Mouse (Mus musculus) left cerebral cortex, adult 18-20 months (tissue): ENCODE measurements around the gene Prkcb. TPM values are rescaled to one million over a fixed set of nuclear protein-coding genes. Genes with fewer than 3 reads are reported as not detected.
A peak's percentile ranks its signal among the peaks of the same experiment; 100 is the strongest.
"Not testable (repeated sequence)": the region's sequence is repeated elsewhere in the genome, so short reads cannot be mapped to it uniquely, and the experiment has no call there.

ENCODE experiments used
- DNase-seq, 2 experiments: peaks; one replicate each; pipeline ENCODE4 v3.0.0; 2021 to 2022; ENCODE audit warnings: low spot score in 2 of 2, mixed read lengths in 1 of 2
- long read RNA-seq, 2 experiments: library from polyadenylated mRNA; stranded (forward); transcript quantifications; one replicate each; pipeline ENCODE4 v2.0.0; 2021
- total RNA-seq, 2 experiments: library from RNA; stranded (reverse); gene quantifications; 2 replicates each; pipeline ENCODE4 v1.2.3; 2021

Gene Prkcb
- 100 to 1,000 TPM; 871 to 890 TPM for total RNA-seq
- long read RNA-seq, experiment 1, transcript Prkcb-201 (17 exons, 2,557 nt) = minor isoform, 85 of 848 reads
- long read RNA-seq, experiment 1, transcript Prkcb-202 (17 exons, 2,911 nt) = major isoform, 605 of 848 reads
- long read RNA-seq, experiment 1, transcript Prkcb-208 (1 exons, 955 nt) = minor isoform, 50 of 848 reads
- long read RNA-seq, experiment 1, partial matches to known transcripts = 70 of 848 reads
- long read RNA-seq, experiment 1, other reads (novel, unspliced or antisense) = 38 of 848 reads
- long read RNA-seq, experiment 2, transcript Prkcb-208 (1 exons, 955 nt) = minor isoform, 37 of 592 reads
- long read RNA-seq, experiment 2, transcript Prkcb-202 (17 exons, 2,911 nt) = major isoform, 400 of 592 reads
- long read RNA-seq, experiment 2, transcript Prkcb-201 (17 exons, 2,557 nt) = minor isoform, 53 of 592 reads
- long read RNA-seq, experiment 2, partial matches to known transcripts = 60 of 592 reads
- long read RNA-seq, experiment 2, other reads (novel, unspliced or antisense) = 42 of 592 reads

DNA sequence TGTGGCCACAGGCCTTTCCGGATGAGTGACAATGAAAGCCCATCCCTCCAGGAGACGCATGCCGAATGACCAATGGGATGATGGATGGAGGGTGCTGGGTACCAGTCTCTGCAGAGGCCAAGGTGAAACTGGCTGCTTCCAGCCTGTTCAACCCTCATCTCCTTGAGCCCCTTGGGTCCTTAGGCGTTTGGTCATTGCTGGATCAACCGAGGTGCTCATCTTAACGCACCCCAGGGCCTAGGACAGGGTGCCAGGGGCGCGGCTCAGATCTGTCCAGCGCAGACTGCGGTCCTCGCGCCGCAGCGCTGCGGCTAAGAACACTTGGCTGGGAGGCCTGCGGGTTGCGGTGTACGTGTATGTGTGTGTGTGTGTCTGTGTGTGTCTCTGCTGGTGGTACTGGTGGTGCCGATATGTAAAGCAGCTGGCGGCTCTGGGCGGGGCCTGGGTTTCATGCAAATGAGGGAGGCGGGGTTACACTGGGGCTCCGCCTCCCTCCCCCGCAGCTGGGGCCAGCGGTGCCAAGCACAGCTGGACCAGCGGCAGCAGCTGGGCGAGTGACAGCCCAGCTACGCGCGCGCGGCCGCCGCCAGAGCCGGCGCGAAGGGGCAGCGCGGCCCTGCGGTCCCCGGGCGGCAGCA is at the start of gene Prkcb:
Gene Prkcb (plus strand): TSS at position 147 of the 638 bp plus-strand sequence.
- DNase-seq = peak; percentile 80 to 88

DNA sequence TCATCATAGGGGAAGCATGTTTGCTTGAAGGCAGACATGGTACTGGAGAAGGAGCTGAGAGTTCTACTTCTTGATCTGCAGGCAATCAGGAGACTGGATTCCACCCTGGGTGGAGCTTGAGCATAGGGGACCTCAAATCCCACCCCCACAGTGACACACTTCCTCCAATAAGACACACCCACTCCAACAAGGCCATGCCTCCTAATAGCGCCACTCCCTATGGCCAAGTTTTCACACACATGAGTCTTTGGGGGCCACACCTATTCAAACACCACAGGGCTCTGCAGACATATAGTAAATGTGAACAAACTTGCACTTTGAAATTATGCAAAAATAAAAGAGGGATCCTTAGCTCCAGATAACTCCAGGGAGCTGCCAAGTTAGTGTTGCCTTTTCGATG is 49.6 kb upstream of the Prkcb start:
- DNase-seq = no peak

DNA sequence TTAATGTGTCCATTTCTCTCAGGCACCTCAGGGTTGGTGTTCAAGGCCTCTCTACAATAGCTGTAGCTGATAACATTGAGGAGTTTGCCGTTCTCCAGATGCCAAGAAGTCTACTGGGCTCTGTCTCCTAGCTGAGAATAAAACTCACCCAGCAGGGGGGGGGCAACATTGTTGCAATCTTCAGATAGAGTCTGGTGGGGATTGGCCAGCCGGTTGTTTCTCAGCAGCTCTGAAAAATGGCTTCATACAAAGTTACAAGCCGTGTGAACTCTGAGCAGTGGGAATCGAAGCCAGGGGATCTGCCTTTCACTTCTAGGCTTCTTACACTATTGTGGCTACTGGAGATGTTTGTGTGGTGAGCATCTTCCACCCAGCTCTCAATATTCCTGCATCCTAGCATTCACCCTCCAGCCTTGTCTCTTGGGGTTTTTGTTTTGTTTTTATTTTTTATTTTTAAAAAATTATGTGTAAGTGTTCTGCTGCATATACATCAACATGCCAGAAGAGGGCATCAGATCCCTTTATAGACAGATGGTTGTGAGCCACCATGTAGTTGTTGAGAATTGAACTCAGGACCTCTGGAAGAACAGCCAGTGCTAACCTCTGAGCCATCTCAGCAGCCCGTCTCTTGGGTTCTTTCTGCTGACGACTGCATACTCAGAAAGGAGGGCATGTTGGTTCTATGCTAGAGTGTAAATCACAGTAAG is 48.0 kb upstream of the Prkcb start:
- no peak for DNase-seq

DNA sequence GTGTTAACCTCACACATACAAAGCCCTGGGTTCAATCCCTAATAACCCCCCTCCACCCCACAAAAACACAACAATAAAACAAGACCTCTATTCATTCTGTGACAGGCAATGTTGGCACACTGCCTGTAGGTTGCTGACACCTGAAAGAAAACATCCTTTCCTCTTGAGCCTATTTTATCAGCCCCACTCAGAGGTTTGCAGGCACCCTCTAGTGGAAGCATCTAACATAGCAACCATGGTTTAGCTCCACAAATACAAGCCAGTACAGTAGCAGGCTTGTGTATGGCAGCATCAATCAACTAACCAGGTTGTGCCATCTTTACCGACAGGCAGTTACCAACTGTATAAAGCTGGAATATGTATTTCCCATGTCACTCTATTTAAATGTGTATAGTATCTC is 46.3 kb upstream of the Prkcb start:
- DNase-seq = peak; percentile 28 to 34

DNA sequence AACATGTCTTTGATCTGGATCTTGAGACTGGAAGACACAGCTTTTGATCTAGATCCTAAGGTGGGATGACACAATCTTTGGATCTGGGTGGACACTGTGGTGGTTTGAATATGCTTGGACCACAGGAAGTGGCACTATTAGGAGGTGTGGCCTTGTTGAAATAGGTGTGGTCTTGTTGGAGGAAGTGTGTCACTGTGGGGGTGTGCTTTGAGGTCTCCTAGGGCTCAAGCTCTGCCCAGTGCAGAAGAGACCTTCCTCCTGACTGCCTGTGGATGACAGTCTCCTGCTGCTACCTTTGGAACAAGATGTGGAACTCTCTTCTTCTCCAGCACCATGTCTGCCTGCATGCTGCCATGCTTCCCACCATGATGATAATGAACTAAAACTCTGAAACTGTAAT is 45.8 kb upstream of the Prkcb start:
- not testable (repeated sequence) for DNase-seq

DNA sequence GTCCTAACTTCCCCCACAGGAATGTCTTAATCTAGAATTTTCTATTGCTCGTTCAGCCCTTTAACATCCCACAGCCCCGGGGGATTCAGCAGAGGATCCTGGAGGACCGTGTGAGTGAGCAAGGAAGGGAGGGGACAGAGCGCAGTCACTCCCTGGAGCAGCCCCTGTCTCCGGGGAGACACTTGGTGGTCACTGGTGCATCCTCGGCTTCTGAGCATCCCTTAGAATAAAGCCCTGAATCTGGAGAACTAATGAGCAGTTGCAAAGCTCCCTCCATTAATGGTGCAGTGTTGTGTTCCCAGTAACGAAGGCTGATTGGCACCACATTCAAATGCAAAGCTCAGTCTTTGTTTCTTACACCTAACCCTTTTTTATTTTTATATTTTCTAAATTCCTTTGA is 44.4 kb upstream of the Prkcb start:
- DNase-seq = no peak

DNA sequence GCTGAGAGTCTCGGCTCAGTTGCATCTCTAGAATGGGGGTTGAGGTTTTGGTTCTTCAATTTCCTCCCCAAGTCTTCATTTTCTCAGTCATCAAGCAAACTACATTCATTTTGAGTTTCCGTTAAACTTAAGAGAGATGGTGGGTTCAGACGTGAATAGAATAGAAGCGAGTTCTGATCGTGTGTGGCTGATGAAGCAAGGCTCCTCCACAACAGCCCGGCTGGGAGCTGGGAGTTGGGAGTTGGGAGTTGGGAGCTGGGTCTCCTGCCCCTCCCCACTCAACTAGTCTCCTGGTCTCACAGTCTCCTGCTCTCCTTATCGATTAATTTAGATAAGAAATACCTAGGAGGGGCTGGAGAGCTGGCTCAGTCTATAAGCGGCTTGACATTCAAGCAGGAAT is 44.0 kb upstream of the Prkcb start:
- DNase-seq = no peak

DNA sequence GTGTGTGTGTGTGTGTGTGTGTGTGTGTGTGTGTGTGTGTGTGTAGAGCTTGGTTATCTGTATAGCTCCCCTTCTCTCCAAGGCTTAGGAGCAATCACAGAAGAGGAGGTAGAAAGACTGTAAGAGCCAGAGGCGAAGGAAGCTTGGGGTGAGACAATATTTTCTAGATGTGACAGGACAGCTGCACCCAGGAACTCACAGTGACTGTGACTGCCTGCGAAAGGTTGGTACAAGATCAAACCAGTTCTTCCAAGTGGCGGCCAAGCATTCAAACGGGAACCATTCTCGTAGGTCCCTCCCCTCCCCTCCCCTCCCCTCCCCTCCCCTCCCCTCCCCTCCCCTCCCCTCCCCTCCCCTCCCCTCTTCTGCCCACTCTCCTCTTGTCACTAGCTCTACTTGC is 42.6 kb upstream of the Prkcb start:
- DNase-seq = no peak

DNA sequence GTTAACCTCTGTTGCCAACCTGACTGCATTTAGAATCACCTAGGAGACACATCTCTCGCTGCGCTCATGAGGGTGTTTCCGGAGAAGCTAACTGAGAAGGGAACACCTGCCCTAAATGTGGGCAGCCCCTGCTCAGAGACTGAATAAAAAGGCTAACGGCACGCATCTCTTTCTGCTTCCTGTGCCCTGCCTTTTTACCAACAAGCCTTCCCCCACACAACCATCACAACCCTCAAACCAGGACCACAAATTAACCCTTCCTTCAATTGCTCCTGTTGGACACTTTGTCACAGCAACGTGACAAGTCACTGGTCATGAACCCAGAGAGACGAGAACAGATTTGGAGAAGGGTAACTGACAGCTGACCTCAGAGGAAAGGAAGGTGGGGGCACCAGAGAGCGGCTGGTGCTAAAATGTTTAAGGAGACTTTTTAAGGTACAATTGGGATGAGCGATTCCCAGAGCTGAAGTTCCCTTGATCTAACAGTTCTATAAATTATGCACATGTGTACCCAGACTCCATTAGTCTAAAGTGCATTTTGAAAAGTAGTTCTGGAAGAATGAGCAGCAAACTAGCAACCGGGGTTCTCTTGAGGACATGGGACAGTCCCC is 41.2 kb upstream of the Prkcb start:
- DNase-seq = no peak

DNA sequence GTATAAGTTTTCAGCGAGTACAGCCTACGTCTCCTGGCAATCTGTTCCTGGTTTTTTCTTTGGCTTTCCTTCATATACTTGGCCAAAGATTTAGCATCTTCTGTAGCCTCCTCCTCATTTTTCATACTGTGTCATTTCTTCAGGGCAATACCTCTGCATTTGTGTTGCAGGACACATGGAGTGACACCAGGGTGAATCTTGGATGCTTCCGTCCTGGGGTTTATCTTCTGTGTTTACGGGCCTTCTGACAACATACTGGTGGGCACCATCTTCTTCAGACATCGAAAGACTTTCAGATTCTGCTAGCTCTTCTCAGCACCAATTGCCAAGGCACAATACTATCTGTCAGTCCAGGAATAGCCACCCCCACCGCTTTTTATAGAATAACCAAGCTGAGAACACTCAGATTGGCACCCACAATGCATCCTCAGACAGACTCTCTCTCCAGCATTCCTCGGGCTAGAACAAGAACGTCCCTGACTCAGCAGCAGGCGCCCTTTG is 39.2 kb upstream of the Prkcb start:
- DNase-seq = peak; percentile 37 to 62

DNA sequence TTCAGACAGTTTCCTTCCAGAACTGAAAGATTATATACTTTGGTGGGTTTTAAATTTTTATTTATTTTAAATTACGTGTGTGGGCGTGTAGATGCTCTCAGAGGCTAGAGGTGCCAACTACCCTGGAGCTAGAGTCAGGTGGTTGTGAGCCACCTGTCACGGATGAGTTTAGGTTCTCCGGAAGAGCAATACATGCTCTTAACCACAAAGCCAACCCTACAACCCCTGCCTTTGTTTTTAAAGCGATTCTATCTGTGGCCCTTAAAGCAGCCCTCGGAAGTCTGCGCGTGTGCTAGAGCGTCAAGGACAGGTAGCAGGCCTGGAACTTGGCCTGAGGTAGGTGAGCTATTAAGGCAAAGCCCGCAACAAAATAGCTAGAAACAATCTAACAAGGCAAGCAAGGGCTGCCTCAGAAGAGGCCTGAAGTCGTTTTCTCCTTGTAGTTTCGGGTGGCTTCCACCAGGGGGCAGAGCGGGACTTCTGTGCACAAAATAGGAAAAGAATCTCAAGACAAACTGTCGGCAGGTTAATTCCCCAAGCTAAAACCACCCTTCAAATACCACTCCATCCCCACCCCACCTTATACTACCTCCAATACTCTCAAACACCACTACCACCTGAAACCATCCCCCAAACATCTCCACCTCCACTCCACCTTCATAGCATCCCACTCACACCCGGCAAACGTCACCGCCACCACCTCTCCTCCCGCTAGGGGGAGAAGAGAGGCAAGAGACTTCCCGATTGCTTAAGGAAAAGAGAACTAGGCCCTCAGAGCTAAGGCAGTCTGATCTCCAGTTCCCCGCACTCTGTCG is 37.1 kb upstream of the Prkcb start:
- DNase-seq = peak; percentile 77 to 81

DNA sequence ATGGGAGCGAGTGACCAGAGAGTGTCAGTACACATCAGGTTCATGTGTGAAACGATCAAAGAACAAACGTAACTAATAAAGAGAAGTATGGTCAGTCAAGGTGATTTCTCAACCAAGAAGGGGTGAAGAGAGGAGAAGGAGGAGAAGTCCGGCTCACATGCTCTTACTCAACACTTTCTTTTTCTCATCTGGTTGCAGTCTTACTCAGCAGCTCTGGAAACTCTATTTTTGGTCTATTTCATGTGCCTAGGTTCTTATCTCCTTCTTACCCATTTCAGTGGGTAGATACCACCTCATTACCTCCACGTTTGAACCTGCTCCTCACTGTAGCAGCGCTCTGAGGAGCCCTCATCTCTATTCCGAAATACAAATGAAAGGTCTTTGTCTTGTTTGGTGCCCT is 31.8 kb upstream of the Prkcb start:
- no peak for DNase-seq

DNA sequence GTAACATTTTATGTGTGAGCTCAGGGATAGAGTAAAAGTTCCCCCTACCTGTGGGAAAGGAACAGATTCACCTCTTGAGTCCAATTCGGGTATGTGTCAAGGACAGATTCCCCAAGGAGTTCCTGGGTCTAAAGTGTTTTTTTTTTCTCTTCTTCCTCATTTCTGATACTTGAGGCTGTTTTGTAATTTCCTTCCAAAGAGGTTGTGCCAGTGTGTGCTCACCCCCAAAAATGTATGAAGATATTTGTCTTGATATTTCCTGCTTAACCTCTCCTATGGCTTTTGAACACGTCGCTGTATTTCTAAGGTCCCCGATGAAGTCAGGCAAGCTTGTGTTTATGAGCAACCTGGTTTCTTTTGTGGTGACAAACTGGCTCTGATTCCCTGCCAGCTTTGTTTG is 30.0 kb upstream of the Prkcb start:
- no peak for DNase-seq

DNA sequence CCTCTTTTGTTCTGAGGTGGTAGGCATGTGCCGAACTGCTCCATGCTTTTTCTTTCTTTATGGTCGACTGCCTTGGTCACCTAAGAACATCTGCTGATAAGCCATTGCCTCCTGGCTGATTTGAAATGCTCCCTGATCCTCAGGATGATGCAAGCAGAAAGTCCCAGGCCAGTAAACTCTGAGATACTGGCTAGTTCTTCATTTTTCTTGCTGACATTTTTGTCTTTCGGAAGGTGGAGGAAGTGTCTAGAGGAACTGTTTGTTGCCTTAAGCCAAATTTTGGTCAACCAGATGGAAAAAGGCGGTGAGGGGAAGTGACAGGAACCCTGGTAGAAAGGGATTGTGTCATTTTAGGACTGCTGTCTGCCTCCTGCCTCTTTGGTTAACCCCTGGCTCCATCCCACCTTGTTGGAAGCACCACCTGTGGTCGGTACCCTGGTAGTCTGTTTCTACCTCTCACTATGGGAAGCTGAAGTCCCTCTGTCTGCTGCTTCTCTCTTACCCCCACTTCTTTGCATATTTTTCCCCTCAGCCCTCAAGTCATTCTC is 28.4 kb upstream of the Prkcb start:
- DNase-seq = no peak

DNA sequence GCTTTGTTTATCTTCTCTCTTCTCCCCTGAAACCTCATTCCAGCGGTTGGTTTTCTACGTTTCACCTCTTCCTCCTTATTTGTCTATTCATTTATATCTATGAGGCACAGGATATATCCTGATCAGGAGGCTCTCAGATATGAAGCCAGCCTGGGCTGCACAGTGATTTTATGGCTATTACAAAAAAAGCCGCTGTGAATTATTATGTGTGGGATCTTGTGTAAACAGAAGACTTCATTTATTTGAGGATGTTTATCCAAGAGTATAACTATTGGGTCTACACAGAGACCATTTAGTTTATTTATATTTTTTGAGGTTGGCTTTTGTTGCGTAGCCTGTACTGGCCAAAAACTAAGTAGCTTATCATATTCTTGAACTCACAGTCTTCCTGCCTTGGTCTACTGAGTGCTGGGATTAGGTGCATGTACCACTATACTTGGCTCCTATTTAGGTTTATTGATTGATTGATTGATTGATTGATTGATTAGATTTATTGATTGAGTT is 19.5 kb upstream of the Prkcb start:
- DNase-seq = no peak

DNA sequence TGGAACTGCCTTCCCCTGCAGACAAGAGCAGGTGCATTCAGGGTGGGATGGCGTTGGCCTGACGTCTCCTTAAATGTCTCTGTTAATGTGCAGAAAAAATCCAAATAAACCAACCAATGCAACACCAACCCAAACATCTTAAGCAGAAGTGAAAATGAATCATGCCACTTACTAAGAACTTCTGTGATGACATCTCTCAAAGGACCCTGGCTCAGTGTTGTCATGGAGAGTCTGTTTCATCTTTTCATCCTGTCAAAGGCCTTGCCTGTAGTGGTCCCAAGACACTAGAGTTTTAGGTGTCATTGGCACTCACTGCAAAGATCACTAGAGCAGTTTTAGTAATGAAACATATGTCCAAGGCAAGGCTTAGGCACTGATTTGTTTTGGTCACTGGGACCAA is 16.2 kb upstream of the Prkcb start:
- no peak for DNase-seq

DNA sequence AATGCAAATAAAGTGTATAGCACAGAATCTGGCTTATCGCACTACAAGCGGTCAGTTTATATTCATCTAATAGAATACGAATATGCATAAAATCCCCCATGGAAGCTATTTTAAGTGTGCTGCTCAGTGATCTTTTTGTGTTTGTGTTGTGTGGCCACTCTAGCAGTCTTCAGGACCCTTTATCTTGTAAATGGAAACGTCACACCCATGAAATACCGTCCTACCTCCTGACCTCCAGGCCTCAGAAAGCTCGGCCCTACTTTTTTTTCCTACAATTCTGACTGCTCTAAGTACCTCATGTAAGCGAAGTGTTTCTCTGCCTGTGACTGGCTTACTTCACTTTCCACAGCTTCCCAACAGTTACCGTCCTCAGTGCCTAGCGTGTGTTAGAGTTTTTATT is 9.0 kb upstream of the Prkcb start:
- no peak for DNase-seq

DNA sequence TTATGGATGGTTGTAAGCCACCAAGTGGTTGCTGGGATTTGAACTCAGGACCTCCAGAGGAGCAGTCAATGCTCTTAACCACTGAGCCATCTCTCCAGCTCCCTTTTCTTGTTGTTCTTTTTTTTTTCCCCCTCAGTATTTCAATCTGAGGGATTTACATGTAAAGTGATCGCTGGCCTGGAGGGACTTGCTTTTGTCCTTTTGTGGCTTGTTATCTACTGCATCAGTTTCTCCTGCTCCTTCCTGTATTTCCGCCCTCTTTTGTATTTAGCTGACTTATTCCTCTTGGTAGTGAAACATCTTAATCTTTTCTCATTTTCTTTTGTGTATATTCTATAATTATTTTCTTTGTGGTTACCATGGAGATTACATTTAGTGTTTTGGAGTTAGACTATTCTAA is 8.2 kb upstream of the Prkcb start:
- no peak for DNase-seq

DNA sequence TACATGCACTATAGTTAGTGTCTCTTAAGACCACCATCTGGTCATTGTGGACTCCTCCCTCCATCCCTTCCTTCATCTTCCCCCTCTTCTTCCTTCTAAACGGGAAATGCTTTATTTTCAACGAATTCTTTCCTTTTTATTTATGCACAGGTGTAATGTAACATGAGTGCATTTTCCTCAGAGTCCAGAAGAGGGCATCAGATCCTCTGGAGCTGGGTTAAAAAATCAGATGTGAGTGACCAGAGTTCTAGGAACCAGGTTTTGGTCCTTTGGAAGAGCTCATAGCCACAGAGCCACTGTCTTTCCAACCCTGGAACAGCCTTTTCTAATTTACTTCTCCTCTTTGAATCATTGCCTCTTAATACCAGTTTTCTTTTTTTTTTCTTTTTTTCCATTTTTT is 6.0 kb upstream of the Prkcb start:
- no peak for DNase-seq

DNA sequence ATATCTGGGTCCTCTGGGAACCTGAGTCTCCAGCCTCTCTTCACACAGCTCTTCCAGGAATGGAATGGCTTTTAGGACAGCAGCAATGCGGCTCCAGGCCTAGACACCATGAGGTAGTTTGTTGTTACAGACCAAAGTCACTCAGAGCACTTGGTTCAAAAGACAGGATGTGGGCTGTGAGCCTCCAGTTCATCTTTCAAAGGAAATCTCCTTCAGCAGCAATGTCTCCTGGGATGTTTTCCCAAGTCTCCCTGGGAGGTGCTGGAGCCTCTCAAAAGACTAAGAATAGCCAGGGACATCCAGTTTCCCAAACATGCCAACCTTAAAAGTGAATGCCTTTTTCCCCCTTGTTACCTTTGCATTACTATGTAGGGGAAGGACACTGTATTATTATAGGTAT is 1.3 kb upstream of the Prkcb start:
- no peak for DNase-seq
